Mouse (Mus musculus): Measurements from ENCODE around the gene Gm9747.

Gm9747 gene

DNA sequence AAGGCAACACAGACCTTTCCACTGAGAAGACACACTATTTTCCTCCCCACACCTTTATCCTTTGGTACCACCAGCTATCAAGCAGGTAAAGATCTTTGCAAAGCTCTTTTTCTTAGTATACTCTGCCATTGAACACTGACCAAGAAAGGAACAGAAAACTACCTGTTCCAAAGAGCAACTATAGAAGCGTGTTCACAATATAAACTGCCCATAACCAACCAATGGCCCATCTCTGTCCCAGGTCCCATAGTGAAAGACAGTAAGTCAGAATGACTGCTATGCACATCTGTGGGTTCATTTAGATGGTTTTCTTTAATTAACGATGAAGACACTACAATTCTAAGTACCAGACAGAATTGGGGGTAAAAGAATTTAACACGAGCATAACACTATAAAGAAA lies at the start of gene Gm9747:
Gm9747 (plus strand) TSS at position 301 of the 400 bp plus-strand sequence.
- no peak for DNase-seq

DNA sequence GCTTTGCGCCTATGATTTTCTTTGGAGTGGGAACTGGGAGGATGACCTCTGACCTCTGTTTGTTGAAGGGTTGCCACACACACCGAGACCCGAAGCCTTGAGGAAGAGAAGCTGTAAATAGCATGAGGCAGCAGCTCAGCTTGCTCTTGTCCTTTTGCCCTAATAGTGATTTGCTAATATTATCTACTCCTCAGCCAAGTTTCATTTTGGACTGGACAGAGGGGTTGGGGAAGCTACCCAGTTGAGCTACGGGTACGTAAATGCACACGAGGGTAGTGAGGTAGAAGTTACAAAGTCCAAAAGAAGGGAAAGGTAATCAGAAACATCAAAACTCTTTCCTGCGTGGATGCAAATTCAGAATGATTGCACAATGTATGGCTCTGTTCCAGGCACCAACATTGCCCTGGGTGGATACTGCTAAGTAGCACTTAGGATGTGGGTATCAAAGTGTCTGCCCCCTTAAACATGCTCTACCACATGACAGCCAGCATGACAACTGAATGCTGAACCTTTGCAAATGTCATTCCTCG lies 48.9 kb upstream of the Gm9747 start:
- DNase-seq: no peak

GRCm38 (mm10) chr1:82188549-82189231 lies 44.2 kb upstream of the Gm9747 start:
- no peak for DNase-seq

- peak; percentile 23 for DNase-seq
Observed at GRCm38 (mm10) chr1:82189516-82189915, 43.4 kb upstream of the Gm9747 start.

GRCm38 (mm10) chr1:82191579-82191978 lies 41.3 kb upstream of the Gm9747 start:
- no peak for DNase-seq

- no peak for DNase-seq
Observed at GRCm38 (mm10) chr1:82199918-82200317, 33.0 kb upstream of the Gm9747 start.

DNA sequence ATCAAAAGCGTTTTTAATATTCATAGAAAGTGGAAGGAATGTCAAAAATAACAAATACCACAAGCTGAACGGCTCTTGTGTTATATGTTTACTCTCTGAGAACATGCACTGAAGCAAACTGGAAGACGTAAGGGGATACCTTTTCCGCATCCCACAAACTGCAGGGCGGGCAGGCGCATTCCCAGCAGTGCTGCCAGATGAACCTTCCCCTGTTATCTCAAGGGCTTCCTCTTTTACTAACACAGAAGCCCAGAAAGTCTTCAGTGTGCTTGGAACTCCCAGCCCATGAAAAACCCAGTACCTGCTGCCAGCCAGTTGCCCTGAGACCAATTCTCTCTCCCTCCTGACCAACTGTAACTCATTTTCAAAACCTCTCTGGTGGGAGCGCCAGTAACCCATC lies 32.3 kb upstream of the Gm9747 start:
- DNase-seq: no peak

DNA sequence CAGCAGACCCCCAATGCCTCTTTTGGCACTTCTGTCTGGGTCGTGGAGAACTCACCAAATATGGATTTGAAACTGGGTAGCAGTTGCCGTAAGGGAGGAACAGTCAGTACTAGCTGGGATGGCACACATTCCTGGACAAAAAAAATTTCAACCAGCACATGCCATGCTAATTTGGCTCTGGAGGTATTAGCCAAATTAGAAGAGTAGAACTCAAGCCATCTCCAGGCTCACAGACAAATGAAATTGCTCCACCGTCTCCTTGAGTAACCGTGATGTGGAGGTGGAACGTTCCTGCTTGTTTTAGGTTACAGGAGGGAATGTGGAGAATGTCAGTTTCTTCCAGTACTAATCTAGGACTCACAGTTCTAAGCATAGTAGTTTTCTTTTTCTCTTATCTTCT lies 25.4 kb upstream of the Gm9747 start:
- DNase-seq: no peak

- no peak for DNase-seq
Observed at GRCm38 (mm10) chr1:82220673-82221396, 12.1 kb upstream of the Gm9747 start.

DNA sequence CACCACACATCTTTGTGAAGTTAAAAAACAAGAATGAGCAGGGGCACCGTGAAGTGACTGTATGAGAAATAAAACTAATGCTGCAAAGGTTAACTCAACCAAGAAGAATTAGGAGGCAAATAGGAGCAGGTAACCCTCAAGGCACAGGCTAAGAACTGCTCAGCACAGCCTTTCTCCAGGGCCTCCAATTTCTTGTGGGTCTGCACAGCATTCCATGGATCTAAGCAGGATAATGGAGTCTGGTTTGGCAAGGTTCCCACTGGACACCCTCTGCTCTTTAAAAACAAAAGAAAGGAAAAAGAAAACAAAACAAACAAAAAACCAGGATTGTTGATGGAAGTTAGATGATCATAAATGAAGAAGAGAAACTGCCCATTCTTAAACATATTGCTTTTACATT lies 11.4 kb upstream of the Gm9747 start:
- no peak for DNase-seq

- DNase-seq: no peak
Observed at GRCm38 (mm10) chr1:82223042-82223795, 9.7 kb upstream of the Gm9747 start.

DNA sequence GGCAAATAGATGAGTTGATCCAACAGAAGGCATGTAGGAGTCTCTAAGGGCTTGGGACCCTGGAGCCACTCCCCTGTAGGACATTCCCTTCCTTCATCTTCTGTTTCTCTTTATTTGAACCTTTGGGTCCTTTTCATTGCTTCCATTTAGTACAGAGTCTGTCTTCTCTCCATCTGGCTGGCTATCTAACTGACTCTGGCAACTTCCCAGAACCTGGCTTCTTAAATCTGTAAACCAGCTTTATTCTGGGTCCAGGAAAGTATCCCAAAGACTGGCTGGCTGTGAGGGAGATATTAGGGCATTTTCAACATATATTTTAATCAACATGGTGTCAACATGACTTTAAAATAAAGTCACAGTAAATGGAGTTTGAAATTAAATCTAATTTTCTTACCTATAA lies 4.1 kb upstream of the Gm9747 start:
- DNase-seq: no peak

GRCm38 (mm10) chr1:82234616-82235015 lies 1.7 kb downstream of the Gm9747 start:
- DNase-seq: no peak

- DNase-seq: no peak
Observed at GRCm38 (mm10) chr1:82235455-82236104, 2.7 kb downstream of the Gm9747 start.

DNA sequence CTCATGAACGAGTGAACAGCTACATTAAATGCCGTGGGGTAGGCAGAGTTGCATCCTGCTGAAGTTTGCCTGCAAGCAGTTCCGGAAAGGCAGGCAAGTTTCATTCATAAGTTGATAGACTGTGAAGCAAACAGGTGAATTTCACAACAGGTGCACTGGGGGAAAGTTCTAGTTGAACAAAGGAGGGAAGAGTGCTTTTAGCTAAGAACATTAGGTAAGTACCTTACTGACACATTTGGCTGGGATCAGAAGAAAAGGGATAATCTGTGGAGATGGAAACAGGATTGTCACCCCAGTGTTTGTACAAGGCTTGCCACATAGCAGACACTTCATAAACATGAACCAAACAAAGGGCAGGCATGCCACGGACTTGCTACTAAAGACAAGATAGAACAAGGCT lies 5.3 kb downstream of the Gm9747 start:
- DNase-seq: no peak

GRCm38 (mm10) chr1:82239409-82240201 lies 6.7 kb downstream of the Gm9747 start:
- DNase-seq: no peak

DNA sequence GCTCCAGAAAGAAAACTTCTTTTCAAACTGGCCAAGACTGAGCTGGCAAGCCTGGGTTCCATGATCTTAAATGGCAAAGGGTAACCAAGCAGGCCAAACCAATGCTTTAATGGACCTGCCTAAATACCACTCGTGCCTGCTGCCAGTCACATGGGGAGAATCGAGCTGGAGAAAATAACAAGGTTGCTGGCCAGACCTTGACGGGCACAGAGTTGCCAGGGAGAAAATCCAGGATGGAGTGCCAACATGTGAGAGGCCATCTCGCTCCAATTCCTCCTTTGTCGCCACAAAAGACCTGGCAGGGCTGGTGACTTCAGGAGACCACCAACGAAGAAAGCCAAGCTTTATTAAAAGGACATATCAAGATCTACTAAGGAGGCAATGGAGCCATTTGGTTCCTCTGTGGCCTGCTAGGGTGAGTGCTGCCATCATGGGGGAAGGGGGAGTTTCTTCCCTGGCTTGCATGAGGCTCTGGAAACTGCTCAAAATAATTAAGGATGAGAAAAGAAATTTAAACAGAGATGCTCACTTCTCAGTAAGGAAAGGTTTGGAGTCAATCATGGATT lies 10.4 kb downstream of the Gm9747 start:
- peak; percentile 12 for DNase-seq

- DNase-seq: no peak
Observed at GRCm38 (mm10) chr1:82245002-82245401, 12.1 kb downstream of the Gm9747 start.

GRCm38 (mm10) chr1:82247221-82247951 lies 14.5 kb downstream of the Gm9747 start:
- peak; percentile 11 for DNase-seq

DNA sequence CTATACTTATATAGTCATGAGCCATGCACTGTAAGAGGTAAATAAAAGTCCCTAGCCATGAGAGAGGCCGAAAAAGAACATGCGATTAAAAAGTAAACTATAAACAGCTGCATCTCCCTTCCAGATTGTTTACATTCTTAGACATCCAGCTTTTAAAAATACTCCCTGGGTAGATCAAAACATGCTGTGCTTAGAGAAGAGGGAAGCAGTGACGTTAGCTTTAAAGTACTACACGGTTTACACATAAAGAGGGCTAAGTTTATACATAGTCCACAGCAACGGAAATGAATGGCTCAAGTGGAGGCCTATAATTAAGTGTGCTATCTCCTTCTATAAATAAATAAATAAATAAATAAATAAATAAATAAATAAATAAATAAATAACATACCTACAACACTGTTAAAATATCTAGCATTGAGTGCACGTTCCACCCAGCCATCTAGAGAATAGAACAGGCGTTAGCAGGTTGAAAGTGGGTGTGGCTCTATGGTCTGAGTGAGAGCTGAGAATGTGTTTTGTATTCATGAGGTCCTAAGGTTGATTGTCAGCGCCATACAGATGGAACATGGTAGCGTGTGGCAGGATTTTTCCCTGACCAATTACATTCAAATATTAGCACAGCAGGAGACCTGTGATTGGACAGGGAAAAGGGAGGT lies 21.0 kb downstream of the Gm9747 start:
- no peak for DNase-seq

GRCm38 (mm10) chr1:82257457-82257856 lies 24.5 kb downstream of the Gm9747 start:
- peak; percentile 22 for DNase-seq

All from kidney, postnatal 14 days (tissue).